Mouse (Mus musculus): ENCODE results near the gene Pik3cg.

Gene Pik3cg

GRCm38 (mm10) chr12:32201932-32202331 is 6.5 kb downstream of the Pik3cg start:
- DNase-seq (ENCODE audit: low read depth, low spot score), result no peak

GRCm38 (mm10) chr12:32201070-32201585 is 7.3 kb downstream of the Pik3cg start:
- no peak for DNase-seq (ENCODE audit: low read depth, low spot score)

GRCm38 (mm10) chr12:32200387-32201069 is 7.9 kb downstream of the Pik3cg start:
- DNase-seq (ENCODE audit: low read depth, low spot score), result no peak

GRCm38 (mm10) chr12:32199422-32199821 is 9.0 kb downstream of the Pik3cg start:
- no peak for DNase-seq (ENCODE audit: low read depth, low spot score)

GRCm38 (mm10) chr12:32198025-32198424 is 10.4 kb downstream of the Pik3cg start:
- no peak for DNase-seq (ENCODE audit: low read depth, low spot score)

- DNase-seq (ENCODE audit: low read depth, low spot score), result no peak
These were observed 13.5 kb downstream of the Pik3cg start for GRCm38 (mm10) chr12:32195000-32195399.

- no peak for DNase-seq (ENCODE audit: low read depth, low spot score)
These were observed 14.1 kb downstream of the Pik3cg start for GRCm38 (mm10) chr12:32194358-32194757.

GRCm38 (mm10) chr12:32190927-32191326 is 17.5 kb downstream of the Pik3cg start:
- DNase-seq (ENCODE audit: low read depth, low spot score), result no peak

GRCm38 (mm10) chr12:32187668-32188236 is 20.7 kb downstream of the Pik3cg start:
- no peak for DNase-seq (ENCODE audit: low read depth, low spot score)

GRCm38 (mm10) chr12:32186627-32187255 is 21.7 kb downstream of the Pik3cg start:
- no peak for DNase-seq (ENCODE audit: low read depth, low spot score)

GRCm38 (mm10) chr12:32184874-32185273 is 23.6 kb downstream of the Pik3cg start:
- no peak for DNase-seq (ENCODE audit: low read depth, low spot score)

- DNase-seq (ENCODE audit: low read depth, low spot score), result no peak
These were observed 24.9 kb downstream of the Pik3cg start for GRCm38 (mm10) chr12:32183584-32183983.

- DNase-seq (ENCODE audit: low read depth, low spot score), result no peak
These were observed 25.6 kb downstream of the Pik3cg start for GRCm38 (mm10) chr12:32182632-32183419.

- no peak for DNase-seq (ENCODE audit: low read depth, low spot score)
These were observed 26.6 kb downstream of the Pik3cg start for GRCm38 (mm10) chr12:32181885-32182284.

GRCm38 (mm10) chr12:32174437-32174836 is 34.0 kb downstream of the Pik3cg start:
- no peak for DNase-seq (ENCODE audit: low read depth, low spot score)

- no peak for DNase-seq (ENCODE audit: low read depth, low spot score)
These were observed 35.6 kb downstream of the Pik3cg start for GRCm38 (mm10) chr12:32172826-32173225.

- no peak for DNase-seq (ENCODE audit: low read depth, low spot score)
These were observed 39.3 kb downstream of the Pik3cg start for GRCm38 (mm10) chr12:32169164-32169563.

GRCm38 (mm10) chr12:32168751-32169150 is 39.7 kb downstream of the Pik3cg start:
- DNase-seq (ENCODE audit: low read depth, low spot score), result no peak

- DNase-seq (ENCODE audit: low read depth, low spot score), result no peak
These were observed 44.8 kb downstream of the Pik3cg start for GRCm38 (mm10) chr12:32163706-32164105.

GRCm38 (mm10) chr12:32158757-32159156 is 49.7 kb downstream of the Pik3cg start:
- no peak for DNase-seq (ENCODE audit: low read depth, low spot score)

GRCm38 (mm10) chr12:32146606-32147005 is 61.9 kb downstream of the Pik3cg start:
- no peak for DNase-seq (ENCODE audit: low read depth, low spot score)

GRCm38 (mm10) chr12:32145651-32146050 is 62.8 kb downstream of the Pik3cg start:
- no peak for DNase-seq (ENCODE audit: low read depth, low spot score)

Measured in embryo, embryonic 11.5 days (tissue).